Mouse (Mus musculus) MEL-GATA-1-ER (cell line): Measurements from ENCODE around the gene Zfp146.
A peak's percentile ranks its signal among the peaks of the same experiment; 100 is the strongest.
"Not testable (repeated sequence)": the region's sequence is repeated elsewhere in the genome, so short reads cannot be mapped to it uniquely, and the experiment has no call there.

Experiments
- DNase-seq: peaks from one replicate; pipeline ENCODE4 v3.0.0-alpha.2; 2012; ENCODE audit warnings: low read depth; ENCODE audit errors: extremely low read depth

Gene Zfp146

DNA sequence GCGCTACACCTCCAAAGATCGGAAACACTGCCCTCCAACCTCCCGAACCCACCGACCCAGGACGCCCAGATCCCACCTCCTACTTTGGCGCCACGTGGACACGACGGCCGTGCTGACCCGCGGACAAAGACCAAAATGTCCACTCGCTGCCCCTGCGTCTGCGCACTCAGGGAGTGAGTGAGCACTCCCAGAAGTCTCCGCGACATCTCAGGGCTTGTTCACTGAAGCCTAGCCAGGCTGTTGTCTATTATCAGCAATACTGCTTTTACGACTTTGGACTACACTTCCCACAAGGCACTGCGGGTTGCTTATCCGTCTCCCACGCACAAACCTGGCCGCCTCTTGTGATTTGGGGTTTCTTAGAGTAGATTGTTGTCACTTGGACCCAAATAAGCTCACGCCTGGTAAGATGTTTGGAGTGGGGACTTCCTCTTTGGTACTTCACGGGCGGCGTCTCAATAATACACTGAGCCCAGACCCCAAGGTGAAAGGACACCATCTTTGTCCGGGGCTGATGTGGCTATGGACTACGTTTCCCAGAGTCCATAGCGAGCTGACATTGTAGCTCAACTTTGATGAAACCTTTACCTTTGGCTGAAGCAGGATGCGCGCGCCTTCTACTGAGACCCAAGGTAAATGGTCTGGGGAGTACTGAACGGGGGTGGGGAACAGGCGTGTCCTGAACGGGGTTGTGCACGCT is at the start of gene Zfp146:
Gene Zfp146, minus strand, starts transcription at position 168 of the 700 bp plus-strand sequence.
- peak; percentile 96 for DNase-seq

DNA sequence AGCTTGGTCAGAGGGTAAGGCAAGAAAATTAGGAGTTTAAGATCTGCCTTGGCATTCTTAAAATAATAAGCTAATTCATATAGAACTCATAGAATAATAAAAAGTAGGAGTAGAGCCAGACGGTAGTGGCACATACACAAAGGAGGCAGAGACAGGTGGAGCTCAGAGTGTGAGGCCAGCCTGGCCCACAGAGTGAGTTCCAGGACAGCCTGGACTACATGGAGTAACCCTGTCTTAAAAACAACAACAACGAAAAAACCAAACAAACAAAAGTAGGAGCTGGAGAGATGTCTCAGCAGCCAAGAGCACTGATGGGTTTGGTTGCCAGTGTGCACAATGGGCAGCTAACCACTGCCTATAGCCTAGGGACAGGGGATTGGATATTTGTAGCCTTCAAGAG is 47.7 kb upstream of the Zfp146 start:
- DNase-seq, result no peak

DNA sequence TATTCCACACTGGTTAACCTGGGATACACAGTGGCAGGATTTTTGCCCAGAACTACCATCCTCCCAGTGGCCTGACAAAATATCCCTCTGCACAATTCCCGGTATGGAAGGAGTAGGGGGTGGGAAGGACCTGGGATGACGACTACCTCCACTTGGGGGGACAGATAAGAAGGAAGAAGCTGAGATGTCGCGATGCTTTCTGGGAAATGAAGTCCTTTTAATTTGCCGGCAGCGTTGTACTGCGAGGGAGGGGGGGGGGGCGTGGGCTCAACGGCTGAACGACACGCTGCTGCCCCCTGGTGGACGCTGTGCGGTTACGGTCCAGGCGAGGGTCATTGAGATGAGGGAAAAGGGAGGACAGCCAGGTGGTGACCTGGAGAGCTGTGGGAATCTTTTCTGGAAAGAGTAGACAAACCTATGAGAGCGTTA is 47.2 kb upstream of the Zfp146 start:
- DNase-seq, result peak; percentile 59

DNA sequence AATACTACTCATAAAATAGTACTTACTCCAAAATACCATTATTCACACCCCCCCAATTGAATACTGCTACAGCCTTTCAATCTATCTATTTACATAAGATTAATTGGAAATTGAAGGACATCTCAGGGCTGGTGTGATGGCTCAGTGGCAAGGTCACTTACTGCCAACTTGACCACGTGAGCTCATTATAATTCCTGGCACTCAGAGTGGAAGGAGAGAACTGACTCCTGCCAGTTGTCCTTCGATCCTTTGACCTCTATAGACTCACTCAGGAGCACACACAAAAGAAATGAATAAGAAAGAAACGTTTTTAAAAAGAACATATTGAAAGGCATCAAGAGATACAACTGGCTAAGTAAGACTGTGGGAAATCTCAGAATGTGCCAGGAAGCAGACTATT is 46.3 kb upstream of the Zfp146 start:
- DNase-seq, result no peak

DNA sequence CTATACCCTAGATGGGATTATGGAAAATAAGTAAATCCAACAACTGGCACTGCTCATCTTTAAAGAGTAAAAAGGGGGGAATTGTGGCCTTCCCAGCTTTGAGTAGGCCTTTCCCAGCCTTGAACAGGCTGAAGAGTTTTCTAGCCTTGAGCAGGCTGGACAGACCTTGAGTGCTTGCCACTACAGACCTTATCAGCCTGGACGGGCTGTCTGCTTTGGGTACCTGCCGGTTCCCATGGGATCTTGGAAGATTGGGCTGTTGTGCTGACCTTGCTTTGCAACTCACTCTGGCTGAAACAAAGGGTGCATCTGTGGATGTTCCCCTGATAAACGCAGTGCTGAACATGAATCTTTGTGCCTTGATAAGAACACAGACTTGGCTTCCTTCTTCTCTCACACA is 44.3 kb upstream of the Zfp146 start:
- DNase-seq, result no peak

DNA sequence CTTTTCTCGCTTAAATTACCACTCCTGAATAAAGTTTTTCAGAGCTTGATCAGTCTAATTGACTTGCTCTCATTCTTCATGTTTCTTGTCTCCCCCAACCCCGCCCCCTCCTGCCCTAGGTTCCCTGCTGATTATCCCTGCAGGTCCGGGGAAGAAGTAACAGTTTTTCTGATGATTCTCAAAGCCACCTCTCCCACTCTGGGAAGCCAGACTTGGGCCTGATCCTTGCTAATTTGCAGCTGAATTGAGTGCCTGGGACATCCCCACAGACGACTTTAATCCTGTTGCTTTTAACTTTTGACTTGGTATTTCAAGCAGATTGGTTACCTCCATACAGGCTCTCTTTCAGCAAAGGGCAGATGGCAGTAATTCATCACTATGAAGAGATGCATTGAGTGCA is 41.5 kb upstream of the Zfp146 start:
- DNase-seq, result no peak

DNA sequence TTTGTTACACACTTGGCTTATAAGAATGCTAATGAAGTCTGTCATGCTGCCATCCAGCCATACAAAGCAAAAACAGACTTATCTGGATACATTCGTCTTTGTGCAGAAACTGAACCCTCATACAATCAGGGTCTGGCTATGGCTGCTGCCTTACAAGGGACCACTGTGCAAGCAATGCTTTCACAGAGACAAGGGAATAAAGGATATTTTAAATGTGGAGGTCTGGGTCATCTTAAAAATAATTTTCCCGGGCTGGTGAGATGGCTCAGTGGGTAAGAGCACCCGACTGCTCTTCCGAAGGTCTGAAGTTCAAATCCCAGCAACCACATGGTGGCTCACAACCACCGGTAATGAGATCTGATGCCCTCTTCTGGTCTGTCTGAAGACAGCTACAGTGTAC is 36.8 kb upstream of the Zfp146 start:
- not testable (repeated sequence) for DNase-seq

DNA sequence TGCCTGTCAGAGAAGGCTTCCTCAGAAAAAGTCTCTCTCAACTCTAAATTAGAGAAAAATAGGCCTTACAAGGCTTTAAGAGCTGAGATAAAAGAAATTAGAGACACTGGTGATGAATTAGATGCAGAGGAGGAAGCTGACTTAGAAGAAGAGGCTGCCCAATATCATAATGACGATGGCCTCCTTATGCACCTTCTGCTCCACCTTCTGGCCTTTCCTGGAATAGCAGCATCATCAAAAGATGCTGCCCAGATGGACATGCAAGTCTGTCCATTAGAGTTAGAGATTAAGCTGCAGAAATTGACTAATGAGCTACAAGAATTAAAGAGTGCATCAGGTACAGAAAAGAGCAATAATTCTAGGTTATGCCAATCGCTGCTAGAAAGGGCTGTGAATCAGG is 35.8 kb upstream of the Zfp146 start:
- peak; percentile 64 for DNase-seq

DNA sequence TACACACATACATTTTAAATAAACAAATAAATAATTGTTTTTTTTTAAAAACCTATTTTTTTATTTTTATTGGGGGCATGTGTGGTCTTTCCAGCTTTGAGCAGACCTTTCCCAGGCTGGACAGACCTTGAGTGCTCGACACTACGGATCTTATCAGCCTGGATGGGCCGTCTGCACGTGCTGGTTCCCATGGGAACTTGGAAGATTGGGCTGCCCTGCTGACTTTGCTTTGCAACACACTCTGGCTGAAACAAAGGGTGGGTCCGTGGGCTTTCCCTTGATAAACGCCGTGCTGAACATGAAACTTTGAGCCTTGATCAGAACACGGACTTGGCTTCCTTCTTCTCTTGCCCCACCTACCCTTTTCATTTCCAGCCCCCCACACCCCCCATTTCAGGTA is 34.8 kb upstream of the Zfp146 start:
- no peak for DNase-seq

DNA sequence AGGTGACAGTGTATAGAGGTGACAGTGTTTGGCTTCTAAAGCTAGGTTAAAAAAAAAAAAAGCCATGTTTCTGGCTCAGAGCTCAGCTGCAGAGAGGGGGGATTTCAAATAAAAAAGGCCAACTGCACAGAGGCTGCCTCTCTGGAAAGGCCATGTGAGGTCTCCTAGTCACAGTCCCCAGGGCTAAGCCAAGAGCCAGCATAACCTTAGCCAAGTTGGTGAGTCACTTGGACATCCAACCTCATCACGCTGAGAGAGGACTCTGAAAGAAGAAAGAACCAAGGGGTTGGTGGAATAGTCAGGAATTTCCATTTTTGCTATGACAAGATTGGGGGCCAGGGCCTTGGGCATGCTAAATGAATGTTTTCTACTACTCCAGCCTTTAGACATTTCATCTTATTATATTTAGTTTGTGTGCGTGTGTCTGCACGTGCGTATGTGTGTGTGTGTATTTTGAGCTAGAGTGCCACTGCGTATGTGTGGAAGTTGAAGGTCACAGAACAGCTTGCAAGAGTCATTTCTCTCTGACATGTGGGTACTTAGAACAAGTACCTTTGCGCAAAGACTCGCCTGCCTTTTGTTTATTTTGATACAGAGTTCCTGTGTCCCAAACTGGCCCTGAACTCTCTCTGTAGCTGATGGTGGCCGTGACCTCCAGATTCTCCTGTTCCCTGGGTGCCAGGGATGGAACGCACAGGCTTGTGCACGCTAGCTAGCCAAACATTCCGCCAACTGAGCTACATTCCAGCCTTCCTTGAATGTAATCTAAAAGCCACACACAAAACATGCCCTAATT is 33.5 kb upstream of the Zfp146 start:
- DNase-seq, result no peak

DNA sequence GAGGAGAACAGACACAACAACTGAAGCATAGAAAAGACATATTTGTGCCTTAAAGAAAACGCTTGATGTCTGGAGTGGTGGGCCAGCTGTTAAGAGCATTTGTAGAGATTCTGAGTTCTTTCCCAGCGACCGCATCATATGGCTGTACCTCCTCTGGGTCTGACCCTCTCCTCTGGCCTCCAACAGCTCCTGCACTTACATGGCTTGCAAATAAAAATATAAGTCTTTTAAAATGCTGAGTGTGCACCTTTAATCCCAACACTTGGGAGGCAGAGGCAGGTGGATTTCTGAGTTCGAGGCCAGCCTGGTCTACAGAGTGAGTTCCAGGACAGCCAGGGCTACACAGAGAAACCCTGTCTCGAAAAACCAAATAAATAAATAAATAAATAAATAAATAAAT is 31.1 kb upstream of the Zfp146 start:
- not testable (repeated sequence) for DNase-seq

DNA sequence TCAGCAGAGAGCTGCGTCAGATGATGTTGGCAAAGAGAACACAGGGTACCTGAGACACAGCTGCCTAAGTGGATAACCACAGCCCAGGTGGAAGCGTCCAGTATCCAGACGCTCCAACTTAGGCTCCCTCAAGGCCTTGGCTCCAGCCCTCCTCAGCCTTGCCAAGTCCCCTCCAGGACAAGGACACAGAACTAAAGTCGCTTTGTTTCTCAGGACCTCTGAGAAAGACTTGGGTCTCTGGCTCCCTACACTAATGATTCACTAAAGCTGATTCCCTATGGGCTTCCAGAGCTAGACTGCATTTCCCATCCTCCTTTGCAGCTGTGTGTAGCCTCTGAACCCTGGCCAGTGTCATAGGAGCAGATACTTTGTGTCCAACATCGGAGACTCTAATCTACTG is 30.6 kb upstream of the Zfp146 start:
- DNase-seq, result no peak

DNA sequence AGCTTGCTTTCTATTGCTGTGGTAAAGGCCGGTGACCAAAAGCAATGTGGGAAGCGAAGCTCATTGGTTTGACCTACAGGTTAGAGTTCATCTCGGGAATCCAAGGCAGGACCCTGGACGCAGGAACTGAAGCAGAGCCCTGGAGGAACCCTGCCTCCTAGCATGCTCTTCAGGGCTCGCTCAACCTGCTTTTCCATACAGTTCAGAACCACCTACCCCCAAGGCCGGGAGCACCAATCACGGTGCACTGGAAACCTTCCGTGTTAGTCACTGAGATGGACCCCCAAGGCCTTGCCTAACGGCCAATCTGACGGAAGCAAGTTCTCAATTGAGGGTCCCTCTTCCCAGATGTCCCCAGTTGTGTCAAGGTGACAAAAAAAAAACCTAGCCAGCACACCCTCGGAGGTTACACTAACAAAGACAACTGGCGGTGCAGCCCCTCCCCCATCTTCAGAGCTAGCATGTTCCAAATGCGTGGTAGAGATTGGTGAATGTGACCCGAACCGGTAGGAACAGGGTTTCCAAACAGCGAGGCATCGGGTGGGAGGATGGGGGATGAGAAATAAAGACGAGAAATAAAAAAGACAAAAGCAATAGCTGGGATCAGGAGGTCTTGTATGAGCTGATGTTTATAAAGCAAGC is 30.1 kb upstream of the Zfp146 start:
- no peak for DNase-seq

DNA sequence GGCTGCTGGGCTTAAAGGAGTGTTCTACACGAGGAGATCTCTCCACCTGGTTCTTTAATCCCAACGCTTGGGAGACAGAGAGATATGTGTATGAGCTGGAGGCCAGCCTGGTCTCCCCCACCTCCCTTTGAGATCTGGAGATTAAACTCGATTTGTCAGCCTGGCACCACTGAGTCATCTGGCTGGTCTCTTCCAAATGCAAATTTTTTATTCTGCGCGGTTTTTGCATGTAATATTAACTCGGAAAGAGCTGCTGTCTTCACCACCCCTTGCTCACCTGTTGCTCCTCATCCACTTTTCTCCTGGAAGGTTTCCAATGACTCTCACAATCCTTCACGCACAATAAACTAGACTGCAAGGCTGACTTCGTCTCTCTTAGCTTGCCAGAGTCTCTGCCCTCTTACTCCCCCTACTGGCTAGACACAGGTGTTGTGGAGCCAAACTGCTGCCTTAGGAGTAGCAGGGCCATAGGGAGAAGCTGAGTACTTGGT is 29.0 kb upstream of the Zfp146 start, which contains the start of gene Capns1:
Gene Capns1, minus strand, starts transcription at position 331 of the 491 bp plus-strand sequence.
- DNase-seq, result peak; percentile 71

DNA sequence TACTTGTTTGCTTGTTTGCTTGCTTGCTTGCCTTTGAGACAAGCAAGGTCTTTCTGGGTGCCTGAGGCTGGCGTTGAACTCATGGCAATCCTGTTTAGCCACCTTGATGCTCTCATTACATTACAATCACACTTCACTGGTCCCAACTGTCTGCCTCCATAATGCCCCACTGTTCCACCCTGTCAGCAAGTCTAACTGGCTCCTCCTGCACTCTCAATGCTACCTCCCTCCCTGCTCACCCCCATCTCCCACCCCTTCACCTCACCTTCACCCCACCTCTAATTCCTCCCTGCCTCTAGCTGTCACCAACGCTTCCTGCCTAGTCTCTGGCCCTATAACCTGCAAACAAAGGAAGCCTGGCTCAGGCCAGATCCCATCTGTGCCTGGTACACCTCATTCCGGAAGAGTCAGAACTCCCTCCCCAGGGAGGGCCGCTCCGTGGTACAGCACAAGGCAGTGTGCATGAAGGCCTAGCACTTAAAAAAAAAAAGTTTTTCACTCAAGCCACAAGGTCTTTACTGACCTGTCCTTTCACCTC is 28.1 kb upstream of the Zfp146 start:
- DNase-seq, result no peak

DNA sequence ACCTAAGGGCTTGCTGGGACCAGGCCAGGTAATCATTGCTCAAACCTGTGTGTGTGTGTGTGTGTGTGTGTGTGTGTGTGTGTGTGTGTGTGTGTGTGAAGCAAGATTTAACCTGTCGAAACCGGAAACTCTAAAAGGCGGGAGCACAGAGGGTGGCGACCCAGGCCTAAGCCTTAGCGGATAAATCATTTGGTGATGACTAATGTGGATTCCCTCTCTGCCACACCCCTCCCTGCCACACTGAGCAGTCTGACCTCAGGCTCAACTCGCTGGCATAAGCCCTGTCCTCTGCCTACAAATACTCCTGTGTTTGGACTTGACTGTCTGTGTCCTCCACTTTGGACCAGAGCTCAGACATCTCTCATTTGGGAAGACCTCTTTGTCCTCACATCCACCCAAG is 26.6 kb upstream of the Zfp146 start:
- DNase-seq, result no peak

DNA sequence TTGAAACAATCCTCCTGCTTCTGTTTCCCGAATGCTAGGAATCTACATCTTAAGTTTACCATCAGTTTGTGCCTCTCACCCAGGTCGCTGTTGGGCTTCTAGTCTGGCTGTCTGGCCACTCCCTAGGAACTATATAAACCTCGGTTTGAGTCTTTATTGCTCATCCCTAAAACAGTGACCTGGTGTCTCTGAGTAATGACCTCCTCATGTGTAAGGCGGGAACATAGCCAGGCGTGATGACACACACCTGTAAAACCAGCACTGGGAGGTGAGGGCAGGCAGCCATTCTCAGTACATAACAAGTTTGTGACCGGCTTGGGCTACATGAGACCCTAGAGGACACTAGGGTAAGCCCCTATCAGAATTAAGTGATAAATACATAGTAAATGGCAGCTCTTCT is 25.9 kb upstream of the Zfp146 start:
- no peak for DNase-seq

DNA sequence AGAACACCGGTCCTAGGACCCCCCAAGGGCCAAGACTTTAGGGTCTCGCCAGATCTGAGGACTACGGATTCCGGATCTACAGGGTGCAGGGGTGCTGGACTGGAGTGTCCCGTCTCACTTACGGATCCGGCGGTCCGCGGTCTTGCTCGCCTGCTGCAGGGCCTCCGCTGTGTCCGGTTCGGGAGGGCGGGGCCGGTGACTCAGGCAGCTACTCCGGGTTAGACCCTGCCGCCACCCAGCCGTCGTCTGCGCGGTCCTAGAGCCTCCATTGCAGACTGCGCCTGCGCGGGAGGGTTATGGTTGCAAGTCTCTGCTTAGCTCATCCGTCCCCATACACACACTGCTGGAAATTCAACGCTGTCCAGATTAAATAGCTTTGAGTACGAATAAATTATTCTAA is 25.3 kb upstream of the Zfp146 start:
- peak; percentile 80 for DNase-seq

DNA sequence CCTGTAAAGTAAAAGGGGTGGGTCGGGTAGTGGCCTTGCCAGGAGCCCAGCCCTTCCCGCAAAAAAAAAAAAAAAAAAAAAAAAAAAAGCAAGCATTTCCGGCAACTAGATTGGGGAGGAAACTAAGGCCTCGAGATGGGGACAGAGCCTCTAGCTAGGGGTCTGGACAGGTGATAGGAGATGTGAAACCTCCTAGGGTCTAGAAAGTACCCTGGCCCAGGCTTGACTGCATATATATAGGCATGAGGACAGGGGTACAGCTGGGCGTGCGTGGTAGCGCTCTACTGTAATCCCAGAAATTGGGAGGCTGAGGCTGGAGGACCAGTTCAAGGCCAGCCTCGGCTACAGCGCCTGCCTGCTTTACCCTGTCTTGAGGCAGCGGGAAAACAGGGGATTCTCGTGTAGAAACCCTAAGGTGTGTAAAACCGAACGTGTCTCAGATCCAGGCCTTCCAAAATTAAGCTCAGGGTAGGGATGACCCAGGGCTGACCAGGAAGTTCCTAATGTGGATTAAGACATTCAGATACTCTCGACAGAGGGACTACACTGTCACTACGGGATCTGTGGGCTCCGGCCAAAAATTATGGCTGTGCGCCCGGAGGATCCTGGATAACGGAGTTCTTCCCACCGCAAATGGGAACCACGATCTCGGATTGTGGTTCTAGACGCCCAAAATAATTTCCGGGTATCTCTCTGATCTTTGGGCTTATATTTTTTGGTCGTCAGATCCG is 24.7 kb upstream of the Zfp146 start:
- DNase-seq, result no peak

DNA sequence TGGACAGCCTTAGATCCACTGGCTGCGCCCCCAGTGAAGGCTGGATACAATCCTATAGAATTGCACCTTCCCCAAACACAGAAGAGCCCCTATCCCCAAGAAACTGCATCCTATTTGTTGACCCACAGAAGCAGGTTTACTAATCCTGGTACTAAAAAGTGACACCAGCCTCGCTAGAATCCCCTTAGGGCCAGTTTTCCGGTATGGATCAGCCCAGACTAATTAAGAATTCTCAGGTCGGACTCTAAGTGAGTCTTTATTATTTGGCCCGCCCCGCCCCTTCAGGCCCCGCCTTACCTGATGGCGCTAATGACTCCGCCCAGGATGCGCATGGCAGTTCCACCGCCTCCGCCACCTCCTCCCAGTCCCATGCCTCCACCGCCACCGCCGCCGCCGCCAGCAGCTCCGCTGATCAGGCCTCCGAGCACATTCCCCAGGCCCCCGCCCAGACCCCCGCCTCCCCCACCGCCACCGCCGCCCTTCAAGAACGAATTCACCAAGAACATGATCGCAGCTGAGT is 24.1 kb upstream of the Zfp146 start:
- peak; percentile 56 for DNase-seq

DNA sequence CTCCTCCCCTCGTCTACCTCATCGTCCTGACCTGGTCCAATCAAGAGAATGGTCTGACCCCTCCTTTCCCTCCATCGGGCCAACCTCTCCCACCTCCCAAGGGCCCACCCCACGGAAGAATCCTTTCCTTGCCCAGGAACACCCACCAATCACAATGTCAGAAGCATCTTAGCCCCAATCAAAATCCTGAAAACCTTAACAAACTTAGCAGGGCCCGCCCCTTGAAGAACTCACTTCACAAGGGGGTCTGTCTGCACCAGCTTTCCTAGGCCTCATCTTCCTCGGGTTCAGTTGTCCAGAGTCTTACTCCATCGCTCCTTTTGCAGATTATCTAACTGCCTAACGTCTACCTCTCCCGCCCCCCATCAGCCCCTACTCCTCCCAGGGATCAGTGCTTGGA is 23.5 kb upstream of the Zfp146 start:
- no peak for DNase-seq
